Comparison of ENCODE assay signal across 29 mouse cellular contexts in genomic region chr8:79277264-79277870, GRCm38 (mm10). TPM values are rescaled to one million over a fixed set of nuclear protein-coding genes. Genes with fewer than 3 reads are reported as not detected.
DNase-seq lines count a peak whose midpoint lies in the region; ATAC-seq and TF ChIP-seq lines count a peak whose summit lies in the region.
"Had no signal": no experiment of that assay in that cellular context is flagged by ENCODE, and none has a peak within 500 bp of the region (broad histone marks: within the 10 kb centered on the region; RNA-seq: fewer than 3 reads in every experiment).

No protein-coding gene starts in this region.

- no peak overlapping the region for H3K27ac ChIP-seq in limb, embryonic 12.5 days
- no peak overlapping the region for H3K27ac ChIP-seq in limb, embryonic 10.5 days
- no peak overlapping the region for H3K27ac ChIP-seq in lung, embryonic 16.5 days (ENCODE audit: low read length)
- H3K27ac ChIP-seq in limb, embryonic 13.5 days, result no peak overlapping the region
- no peak overlapping the region for H3K27ac ChIP-seq in limb, embryonic 14.5 days (replicated peaks; ENCODE audit: low read depth, low read length)
- H3K27ac ChIP-seq: embryonic facial prominence, embryonic 10.5 days; embryonic facial prominence, embryonic 13.5 days; forebrain, embryonic 12.5 days; forebrain, embryonic 15.5 days; hindbrain, embryonic 14.5 days had no signal

- WGBS in limb, embryonic 12.5 days, result 76% methylated on average over 8 of the region's 8 CpGs
- 87% methylated on average over 8 of the region's 8 CpGs for WGBS in limb, embryonic 10.5 days
- WGBS in lung, embryonic 16.5 days, result 31% methylated on average over 8 of the region's 8 CpGs
- WGBS in limb, embryonic 13.5 days, result 67% methylated on average over 8 of the region's 8 CpGs
- WGBS in limb, embryonic 14.5 days, result 66% methylated on average over 8 of the region's 8 CpGs

- H3K36me3 ChIP-seq in limb, embryonic 12.5 days, result peaks cover 63% of the 10 kb centered on the region
- H3K36me3 ChIP-seq in limb, embryonic 10.5 days, result peaks cover 54% of the 10 kb centered on the region
- peaks cover 2% of the 10 kb centered on the region; the same call in 1 of the 2 replicates for H3K36me3 ChIP-seq in lung, embryonic 16.5 days (ENCODE audit: control insufficient read depth, insufficient read depth, low read length)
- peaks cover 83% of the 10 kb centered on the region for H3K36me3 ChIP-seq in limb, embryonic 13.5 days
- peaks cover 53% of the 10 kb centered on the region for H3K36me3 ChIP-seq in limb, embryonic 14.5 days (ENCODE audit: control insufficient read depth, insufficient read depth, low read length)

- no peaks in the 10 kb centered on the region for H3K27me3 ChIP-seq in limb, embryonic 12.5 days
- H3K27me3 ChIP-seq in limb, embryonic 10.5 days (ENCODE audit: low read depth, poor library complexity, severe bottlenecking), result no peaks in the 10 kb centered on the region
- no peaks in the 10 kb centered on the region for H3K27me3 ChIP-seq in lung, embryonic 16.5 days (ENCODE audit: control insufficient read depth, insufficient read depth, low read depth, low read length)
- H3K27me3 ChIP-seq in limb, embryonic 13.5 days, result no peaks in the 10 kb centered on the region
- no peaks in the 10 kb centered on the region for H3K27me3 ChIP-seq in limb, embryonic 14.5 days (ENCODE audit: control insufficient read depth, insufficient read depth, low read length)
- H3K27me3 ChIP-seq: embryonic facial prominence, embryonic 13.5 days; forebrain, embryonic 12.5 days; forebrain, embryonic 15.5 days; heart, embryonic 12.5 days had no signal

- TF ChIP-seq POLR2A in limb, embryonic 14.5 days (IDR thresholded peaks at IDR 0.05; ENCODE audit: borderline replicate concordance, extremely low read depth, insufficient read depth, insufficient read length), result no peak

- H3K4me2 ChIP-seq in limb, embryonic 12.5 days, result no peak overlapping the region
- no peak overlapping the region for H3K4me2 ChIP-seq in lung, embryonic 16.5 days (ENCODE audit: low read depth, low read length)
- H3K4me2 ChIP-seq in limb, embryonic 13.5 days (replicated peaks), result no peak overlapping the region
- no peak overlapping the region for H3K4me2 ChIP-seq in limb, embryonic 14.5 days (replicated peaks; ENCODE audit: low read depth, low read length, severe bottlenecking)
- H3K4me2 ChIP-seq: embryonic facial prominence, embryonic 13.5 days; forebrain, embryonic 12.5 days; forebrain, embryonic 15.5 days; heart, embryonic 12.5 days; hindbrain, embryonic 14.5 days had no signal

- no peak overlapping the region for H3K9ac ChIP-seq in limb, embryonic 12.5 days (replicated peaks)
- H3K9ac ChIP-seq in lung, embryonic 16.5 days (ENCODE audit: low read length), result no peak overlapping the region
- H3K9ac ChIP-seq in limb, embryonic 13.5 days, result no peak overlapping the region
- H3K9ac ChIP-seq in limb, embryonic 14.5 days (ENCODE audit: low read depth, low read length, severe bottlenecking), result no peak overlapping the region
- H3K9ac ChIP-seq: embryonic facial prominence, embryonic 13.5 days; forebrain, embryonic 12.5 days; forebrain, embryonic 15.5 days; heart, embryonic 12.5 days; hindbrain, embryonic 14.5 days had no signal

- no peak for DNase-seq in limb, embryonic 10.5 days (ENCODE audit: low spot score)
- no peak for DNase-seq in lung, postnatal 14 days
- DNase-seq in limb, embryonic 14.5 days (ENCODE audit: low spot score), result peak; percentile 11
- no peak for DNase-seq in cerebellum, adult 18-20 months
- DNase-seq: adrenal gland, adult 2 months; adrenal gland, postnatal 14 days; cerebellum, adult 11 months; cerebellum, adult 8-10 months; cerebellum, postnatal 10 days; cerebellum, postnatal 36 days; embryo, embryonic 11 days; gastrocnemius, postnatal 25 days; heart, postnatal 14 days; heart, postnatal 4 days had no signal

- peak; percentile 47; the same call in 1 of the 2 replicates for ATAC-seq in limb, embryonic 12.5 days (ENCODE audit: insufficient number of reproducible peaks, insufficient read depth, low FRiP score, low TSS enrichment, low read depth)
- peak; percentile 96 for ATAC-seq in lung, embryonic 16.5 days (ENCODE audit: low read depth)
- peak; percentile 61 for ATAC-seq in limb, embryonic 13.5 days (ENCODE audit: low FRiP score, low read depth)
- ATAC-seq in limb, embryonic 14.5 days (ENCODE audit: low FRiP score, low read depth), result no peak; the same call in 1 of the 2 replicates
- ATAC-seq: CD4-positive, CD25-positive, alpha-beta regulatory T cell, adult 4 months; forebrain, embryonic 15.5 days had no signal

- H3K4me1 ChIP-seq in limb, embryonic 12.5 days (replicated peaks), result no peaks in the 10 kb centered on the region
- 0 out of 2 replicates have a peak, but pooled peaks cover 4% of the 10 kb centered on the region for H3K4me1 ChIP-seq in limb, embryonic 10.5 days
- H3K4me1 ChIP-seq in lung, embryonic 16.5 days (replicated peaks; ENCODE audit: control insufficient read depth, insufficient read depth, low read length), result peaks cover 2% of the 10 kb centered on the region; the same call in 1 of the 2 replicates
- 0 out of 2 replicates have a peak, but pooled peaks cover 5% of the 10 kb centered on the region for H3K4me1 ChIP-seq in limb, embryonic 13.5 days
- H3K4me1 ChIP-seq in limb, embryonic 14.5 days (ENCODE audit: control insufficient read depth, insufficient read depth, low read length), result no peaks in the 10 kb centered on the region
- H3K4me1 ChIP-seq: embryonic facial prominence, embryonic 10.5 days; embryonic facial prominence, embryonic 13.5 days; forebrain, embryonic 12.5 days; forebrain, embryonic 15.5 days had no signal

- H3K4me3 ChIP-seq in limb, embryonic 12.5 days (replicated peaks), result no peak overlapping the region
- H3K4me3 ChIP-seq in limb, embryonic 10.5 days, result no peak overlapping the region
- no peak overlapping the region for H3K4me3 ChIP-seq in lung, embryonic 16.5 days (ENCODE audit: low read length)
- no peak overlapping the region for H3K4me3 ChIP-seq in limb, embryonic 13.5 days
- H3K4me3 ChIP-seq in limb, embryonic 14.5 days (replicated peaks; ENCODE audit: low read length), result no peak overlapping the region
- H3K4me3 ChIP-seq: embryonic facial prominence, embryonic 10.5 days; embryonic facial prominence, embryonic 13.5 days; erythroblast, embryonic 14.5 days; forebrain, embryonic 12.5 days; forebrain, embryonic 15.5 days; heart, embryonic 12.5 days had no signal

- no peaks in the 10 kb centered on the region for H3K9me3 ChIP-seq in limb, embryonic 12.5 days
- no peaks in the 10 kb centered on the region for H3K9me3 ChIP-seq in limb, embryonic 10.5 days (replicated peaks)
- H3K9me3 ChIP-seq in lung, embryonic 16.5 days (ENCODE audit: control insufficient read depth, low read length), result no peaks in the 10 kb centered on the region
- H3K9me3 ChIP-seq in limb, embryonic 13.5 days, result no peaks in the 10 kb centered on the region
- H3K9me3 ChIP-seq in limb, embryonic 14.5 days (ENCODE audit: control insufficient read depth, low read length), result no peaks in the 10 kb centered on the region
- H3K9me3 ChIP-seq: embryonic facial prominence, embryonic 10.5 days; embryonic facial prominence, embryonic 13.5 days; forebrain, embryonic 12.5 days; forebrain, embryonic 15.5 days; heart, embryonic 12.5 days had no signal

RNA-seq across cellular contexts. Expression of gene Mmaa, which starts 17.4 kb away (rescaled TPM):
- polyA plus RNA-seq in limb, embryonic 12.5 days (2016; fragmentation: Nextera tagmentation; extraction: Ambion mirVana), result 13.7 and 14.8 TPM in 2 replicates
- 10.2 and 12.2 TPM in 2 replicates for polyA plus RNA-seq in limb, embryonic 10.5 days (2016; fragmentation: Nextera tagmentation; extraction: Ambion mirVana)
- polyA plus RNA-seq in lung, embryonic 16.5 days (2015; fragmentation: Nextera tagmentation; extraction: Ambion mirVana), result 12.0 and 12.5 TPM in 2 replicates
- 19.3 and 21.3 TPM in 2 replicates for polyA plus RNA-seq in limb, embryonic 13.5 days (2015; fragmentation: Nextera tagmentation; extraction: Ambion mirVana)
- 11.7 and 16.9 TPM in 2 replicates for polyA plus RNA-seq in limb, embryonic 14.5 days (2012; rRNA removed)
- 15.7 and 16.8 TPM in 2 replicates for polyA plus RNA-seq in limb, embryonic 14.5 days (2014; fragmentation: Nextera tagmentation; extraction: Ambion mirVana)

RNA-seq across cellular contexts. Expression of gene 1700011L22Rik, which starts 29.0 kb away (rescaled TPM):
- polyA plus RNA-seq in limb, embryonic 12.5 days (2016; fragmentation: Nextera tagmentation; extraction: Ambion mirVana), result not detected in 2 replicates
- not detected in 2 replicates for polyA plus RNA-seq in limb, embryonic 10.5 days (2016; fragmentation: Nextera tagmentation; extraction: Ambion mirVana)
- polyA plus RNA-seq in lung, embryonic 16.5 days (2015; fragmentation: Nextera tagmentation; extraction: Ambion mirVana), result not detected in 2 replicates
- polyA plus RNA-seq in limb, embryonic 13.5 days (2015; fragmentation: Nextera tagmentation; extraction: Ambion mirVana), result 0.25 TPM in 1 of 2 replicates, not detected in the other
- not detected in 2 replicates for polyA plus RNA-seq in limb, embryonic 14.5 days (2012; rRNA removed)
- not detected in 2 replicates for polyA plus RNA-seq in limb, embryonic 14.5 days (2014; fragmentation: Nextera tagmentation; extraction: Ambion mirVana)
- polyA plus RNA-seq: adrenal gland, adult 2 months; C2C12; CD4-positive, CD25-positive, alpha-beta regulatory T cell, adult 4 months; cortical plate, adult 2 months; embryonic facial prominence, embryonic 10.5 days; embryonic facial prominence, embryonic 13.5 days; erythroblast, embryonic 14.5 days; forebrain, embryonic 12.5 days; forebrain, embryonic 15.5 days; heart, embryonic 12.5 days; heart, embryonic 16.5 days; hindbrain, embryonic 11.5 days; hindbrain, embryonic 14.5 days had no signal
